Mouse (Mus musculus) cerebellum, adult 11-12 months (tissue): ENCODE results near the gene Srsf5.
"Not testable (repeated sequence)": the region's sequence is repeated elsewhere in the genome, so short reads cannot be mapped to it uniquely, and the experiment has no call there.

ENCODE experiments used
- DNase-seq: peaks from one replicate; pipeline ENCODE4 v3.0.0; 2022

The Srsf5 gene

DNA sequence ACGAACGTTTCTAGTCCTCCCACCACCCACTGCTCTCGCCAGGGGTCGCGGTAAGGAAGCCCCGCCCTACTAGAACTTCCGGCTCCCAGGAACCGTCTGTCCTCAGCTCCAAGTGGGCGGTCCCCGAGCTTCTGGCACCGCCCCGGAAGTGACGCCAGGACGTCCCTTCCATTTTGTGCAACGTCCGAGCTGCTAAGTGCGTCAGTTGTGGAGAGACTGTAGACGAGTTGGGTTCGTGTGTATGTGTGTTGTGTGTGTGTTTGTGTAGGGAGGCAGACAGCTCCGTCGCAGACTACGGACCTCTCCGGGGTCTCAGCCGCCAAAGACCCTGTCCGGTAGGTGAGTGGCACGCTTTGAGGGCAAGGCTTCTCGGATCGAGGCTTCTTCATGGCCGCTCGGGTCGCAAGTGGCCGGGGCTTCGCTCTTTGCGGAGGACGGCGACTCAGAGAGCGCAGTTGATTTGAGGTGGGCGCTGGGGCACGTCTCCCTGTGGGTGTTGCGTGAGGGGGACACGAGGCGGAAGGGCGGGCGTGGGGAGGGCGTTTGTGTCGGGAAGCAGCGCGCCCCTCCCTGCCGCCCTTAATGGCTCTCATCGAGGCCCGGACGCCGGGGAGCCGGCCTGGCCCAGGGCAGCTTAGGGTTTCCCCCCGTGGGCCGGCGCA lies at the start of gene Srsf5:
Gene Srsf5, plus strand, starts transcription at position 171 of the 662 bp plus-strand sequence.
- peak; percentile 97 for DNase-seq

DNA sequence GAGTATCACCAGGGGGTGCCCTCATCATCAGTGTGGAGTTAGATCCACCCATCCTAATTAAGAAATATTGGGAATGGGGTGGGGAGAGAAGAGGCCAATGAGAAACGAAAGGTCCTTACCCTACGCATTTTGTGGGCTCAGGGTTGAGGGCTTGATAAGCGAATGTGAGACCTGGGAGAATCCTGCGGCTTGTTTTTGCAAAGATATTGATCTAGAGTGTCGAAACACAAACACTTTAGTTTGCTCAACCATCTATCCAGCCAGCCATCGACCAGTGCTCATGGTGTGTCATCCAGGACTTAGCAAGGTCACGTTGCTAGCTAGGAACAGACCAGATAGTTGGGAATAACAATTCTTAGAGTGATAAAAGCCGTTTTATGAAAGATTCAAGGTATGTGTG lies 35.7 kb upstream of the Srsf5 start:
- DNase-seq, result no peak

DNA sequence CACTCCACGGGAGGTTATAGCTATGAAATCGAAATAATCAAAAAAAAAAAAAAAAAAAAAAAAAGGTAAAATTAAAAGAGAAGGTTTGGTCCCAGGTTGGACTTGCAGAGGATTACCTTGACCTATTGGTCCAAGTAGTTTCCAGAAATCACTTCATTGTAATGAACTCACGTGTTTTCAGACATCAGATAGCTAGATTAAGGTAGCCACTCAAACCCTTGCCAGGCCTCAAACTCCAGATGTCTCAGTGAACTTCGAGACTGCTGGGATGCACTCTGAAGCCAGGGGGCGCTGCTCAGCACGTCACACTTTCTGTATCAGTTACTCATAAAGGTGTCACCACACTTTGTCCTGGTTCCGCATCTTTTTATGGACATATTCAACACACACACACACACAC lies 27.5 kb upstream of the Srsf5 start:
- DNase-seq, result no peak

DNA sequence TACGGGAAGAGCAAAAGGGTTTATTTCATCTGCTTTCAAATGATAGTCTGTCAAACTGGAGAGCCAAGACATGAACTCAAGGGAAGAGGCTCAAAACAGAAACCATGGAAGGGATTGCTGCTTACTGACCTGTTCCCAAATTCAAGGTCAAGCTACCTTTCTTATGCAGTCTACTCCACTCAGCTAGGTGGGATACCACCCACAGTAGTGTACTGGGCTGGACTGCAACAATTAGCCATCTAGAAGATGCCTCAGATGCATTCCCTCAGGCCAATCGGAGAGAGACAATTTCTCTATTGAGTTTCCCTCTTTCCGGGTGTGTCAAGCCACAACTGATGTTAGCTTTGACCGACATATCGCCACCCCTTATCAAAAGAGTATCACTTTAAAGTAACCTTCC lies 24.0 kb upstream of the Srsf5 start:
- DNase-seq, result no peak

DNA sequence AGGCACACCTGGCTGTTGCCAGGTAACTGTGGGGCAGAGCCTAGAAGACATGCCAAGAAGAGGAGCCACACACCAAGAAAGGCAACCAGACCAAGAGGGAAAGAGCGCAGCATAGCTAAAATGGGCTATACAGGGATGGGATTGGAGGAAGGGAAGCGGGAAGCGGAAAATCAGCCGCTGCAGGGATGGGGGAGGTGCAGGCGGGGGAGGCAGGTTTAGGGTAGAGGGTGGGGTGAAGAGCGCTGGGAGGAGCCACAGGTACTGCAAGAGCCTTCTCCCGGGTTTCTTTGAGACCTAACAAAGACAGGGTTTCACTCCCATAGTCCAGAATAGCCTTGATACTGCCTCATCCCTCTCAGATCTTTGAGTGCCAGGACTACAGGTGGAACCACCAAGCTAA lies 22.4 kb upstream of the Srsf5 start:
- no peak for DNase-seq

DNA sequence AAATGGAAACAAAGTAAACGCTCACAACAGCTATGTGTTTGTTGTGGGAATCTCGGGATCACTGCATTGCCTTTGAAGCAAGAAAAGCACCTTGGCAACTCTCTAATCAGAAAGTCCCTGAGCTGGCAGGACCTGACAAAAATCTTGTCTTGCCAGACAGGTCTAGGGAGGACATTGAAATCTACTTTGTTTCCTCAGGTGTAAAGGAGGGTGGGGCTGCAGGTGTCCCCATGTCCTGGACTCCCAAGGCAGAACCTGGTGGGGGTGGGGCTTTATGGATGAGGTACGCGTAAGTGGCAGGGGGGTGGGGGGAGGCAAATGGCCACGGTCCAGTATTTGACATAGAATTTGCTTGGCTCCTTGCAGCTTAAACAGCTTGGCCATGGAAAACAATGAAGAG lies 21.7 kb upstream of the Srsf5 start:
- no peak for DNase-seq

DNA sequence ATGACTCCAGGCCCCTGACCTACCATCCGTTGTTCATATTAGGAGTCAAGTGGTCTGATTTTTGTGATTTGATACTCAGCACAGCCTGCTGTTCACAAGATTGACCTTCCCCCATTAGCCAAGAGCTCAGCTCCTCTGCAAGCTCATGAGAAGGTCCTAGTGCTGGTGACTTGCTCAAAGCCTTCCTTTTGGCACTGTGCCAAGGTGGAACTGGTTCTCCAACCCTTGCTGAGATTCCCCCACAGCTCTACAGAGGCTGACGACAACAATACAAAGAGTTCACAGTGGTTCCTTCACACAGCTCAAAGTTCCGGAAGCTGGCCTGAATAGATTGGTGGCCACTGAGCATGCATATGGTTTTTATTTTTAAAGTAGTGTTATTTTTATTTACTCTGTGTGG lies 21.1 kb upstream of the Srsf5 start:
- DNase-seq, result no peak

DNA sequence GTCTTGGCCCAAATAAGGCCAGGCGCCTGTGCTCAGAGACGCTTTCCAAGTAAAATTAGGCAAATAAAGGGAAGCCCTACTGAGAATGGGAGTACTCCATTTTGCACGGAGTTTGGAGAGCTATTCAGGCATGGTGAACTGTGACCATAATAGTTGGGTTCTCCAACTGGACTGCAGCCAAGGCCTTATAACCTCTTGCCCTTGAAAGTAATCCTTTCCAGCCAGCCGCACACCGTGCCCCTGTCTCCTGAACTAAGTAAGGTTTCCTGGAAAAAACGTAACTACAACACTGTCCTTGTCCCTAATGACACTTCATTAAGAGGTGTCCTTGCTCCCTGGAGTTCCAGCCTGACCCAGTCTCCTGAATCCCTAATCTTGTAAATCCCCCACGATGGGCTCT lies 19.4 kb upstream of the Srsf5 start:
- no peak for DNase-seq

DNA sequence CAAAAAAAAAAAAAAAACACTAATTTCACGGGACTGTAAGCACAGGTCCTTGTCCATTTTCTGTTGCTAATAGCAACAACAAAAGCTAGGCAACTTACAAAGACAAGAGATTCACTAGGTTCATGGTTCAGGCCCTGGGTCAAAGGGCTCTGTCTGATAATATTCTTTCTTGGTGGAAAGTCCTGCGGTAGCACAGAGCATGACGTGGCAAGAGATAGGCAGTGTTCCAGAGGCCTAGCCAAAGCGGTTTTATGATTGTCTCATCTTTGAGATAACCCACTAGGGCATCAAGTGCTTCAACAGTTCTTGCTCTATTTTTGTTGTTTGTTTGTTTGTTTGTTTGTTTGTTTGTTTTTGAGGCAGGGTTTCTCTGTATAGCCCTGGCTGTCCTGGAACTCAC lies 18.8 kb upstream of the Srsf5 start:
- DNase-seq, result no peak

DNA sequence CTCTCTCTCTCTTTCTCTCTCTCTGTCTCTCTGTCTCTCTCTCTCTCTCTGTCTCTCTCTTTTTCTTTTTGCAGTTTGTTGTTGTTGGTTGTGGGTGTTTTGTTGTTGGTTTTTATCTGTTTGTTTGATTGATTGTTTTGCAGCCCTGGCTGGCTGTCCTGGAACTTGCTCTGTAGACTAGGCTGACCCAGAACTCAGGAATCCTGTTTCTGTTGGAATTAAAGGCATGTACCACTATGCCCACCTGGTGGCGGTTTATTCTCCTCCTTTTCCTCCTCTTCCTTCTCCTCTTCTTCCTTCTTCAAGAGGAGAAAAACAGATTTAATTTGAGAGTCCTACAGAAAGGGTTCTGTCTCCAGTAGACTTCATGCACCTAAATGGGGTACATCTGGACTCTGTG lies 17.8 kb upstream of the Srsf5 start:
- DNase-seq, result no peak

DNA sequence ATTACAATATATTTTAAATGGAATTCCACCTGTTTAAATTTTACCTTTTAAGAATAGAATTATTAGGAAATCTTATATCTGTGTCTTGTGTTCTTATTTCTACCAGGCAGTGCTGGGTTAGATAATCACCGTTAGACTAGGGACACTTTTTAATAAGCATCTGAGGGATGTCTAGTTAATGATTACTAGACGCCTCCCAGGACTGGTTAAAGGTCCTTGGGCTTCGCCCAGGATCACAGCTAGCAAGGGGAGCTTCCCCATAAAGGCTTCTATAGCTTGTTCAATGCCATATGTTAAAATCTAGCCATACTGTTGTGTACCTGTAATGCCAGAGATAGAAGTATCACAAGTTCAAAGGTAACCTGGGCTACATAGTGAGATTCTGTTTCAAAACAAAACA lies 16.4 kb upstream of the Srsf5 start:
- no peak for DNase-seq

DNA sequence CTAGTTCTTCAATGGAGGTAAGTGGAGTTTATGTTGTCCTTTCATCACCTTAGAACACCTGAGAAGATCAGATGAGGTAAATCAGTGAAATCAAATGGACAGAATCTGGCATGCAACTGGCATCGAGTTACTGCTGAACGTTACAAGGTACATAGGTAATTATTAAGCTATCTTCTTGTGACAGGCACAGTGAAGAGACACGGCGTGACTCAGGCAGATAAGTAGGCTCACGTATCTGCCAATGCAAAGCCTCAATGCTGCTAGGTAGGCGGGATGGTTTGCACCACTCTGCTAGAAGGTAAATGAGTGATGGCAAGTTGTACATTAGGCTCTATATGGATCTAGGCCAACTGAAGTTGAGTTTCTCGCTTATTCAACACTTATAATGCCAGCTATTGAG lies 15.2 kb upstream of the Srsf5 start:
- DNase-seq, result no peak

DNA sequence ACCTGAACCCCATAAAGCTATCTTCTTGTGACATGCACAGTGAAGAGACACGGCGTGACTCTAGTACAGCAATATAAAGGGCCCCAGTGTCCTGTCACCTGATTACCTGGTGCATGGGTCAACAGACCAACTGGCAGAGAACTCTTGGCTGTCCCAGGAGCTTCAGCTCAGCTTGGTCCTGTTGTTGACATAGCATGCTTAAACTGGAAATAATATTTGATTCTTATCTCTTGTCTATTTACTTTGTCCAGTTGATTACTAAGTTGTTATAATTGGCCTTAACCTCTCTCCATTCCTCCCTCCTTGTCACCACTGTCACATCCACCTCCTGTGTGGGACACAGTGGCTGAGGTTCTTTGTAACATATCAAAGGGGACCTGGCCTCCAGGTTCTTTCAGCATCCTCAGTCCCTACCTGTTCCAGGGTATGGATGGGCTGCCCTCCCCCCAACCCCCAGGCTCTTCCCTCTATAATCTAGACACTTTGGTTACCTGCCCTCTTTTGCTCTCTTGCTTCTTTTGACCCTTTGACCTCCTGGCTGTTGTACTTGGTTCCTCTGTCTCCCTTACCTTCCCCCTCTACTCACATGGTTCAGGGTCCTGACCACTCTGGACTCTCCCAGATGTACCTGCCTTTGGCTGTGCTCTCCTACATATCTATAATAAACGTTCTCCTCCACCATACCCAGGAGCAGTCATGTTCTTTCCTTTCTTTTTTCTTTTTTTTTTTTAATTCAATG lies 13.7 kb upstream of the Srsf5 start:
- DNase-seq, result no peak

DNA sequence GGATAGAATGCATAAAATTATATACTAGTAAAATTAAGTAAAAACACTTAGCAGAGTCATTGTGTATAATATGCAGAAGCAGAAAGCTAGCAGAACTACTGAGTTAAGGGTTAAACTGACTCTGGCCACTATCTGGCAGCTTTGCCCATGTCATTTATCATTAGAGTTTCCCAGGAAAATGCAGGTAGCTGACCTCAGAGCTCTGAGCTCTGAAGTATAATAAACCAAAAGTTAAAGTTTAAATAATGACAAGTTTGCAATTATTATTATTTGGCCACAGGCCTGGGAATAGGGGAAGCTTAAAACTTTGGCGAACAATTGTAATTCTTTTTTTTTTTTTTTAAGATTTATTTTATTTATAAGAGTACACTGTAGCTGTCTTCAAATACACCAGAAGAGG lies 12.4 kb upstream of the Srsf5 start:
- DNase-seq, result no peak

DNA sequence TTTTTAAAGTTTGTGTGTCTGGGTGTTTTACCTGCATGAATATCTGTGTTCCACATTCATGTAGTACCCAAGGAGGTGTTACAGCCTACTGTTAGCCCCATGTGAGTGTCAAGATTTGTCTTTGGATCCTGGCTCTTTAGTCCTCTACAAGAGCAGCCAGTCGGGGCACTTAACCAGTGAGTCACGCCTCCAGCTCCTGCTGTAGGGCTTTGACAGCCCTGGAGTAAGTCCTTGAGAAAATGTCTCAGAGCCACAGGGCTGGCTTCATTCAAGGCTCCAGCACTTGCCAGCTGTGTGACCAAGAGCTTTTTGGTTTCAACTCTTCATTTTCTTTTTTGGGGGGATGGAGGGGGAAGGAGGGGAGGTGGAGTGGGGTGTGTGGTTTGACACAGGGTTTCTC lies 8.6 kb upstream of the Srsf5 start:
- DNase-seq, result no peak

DNA sequence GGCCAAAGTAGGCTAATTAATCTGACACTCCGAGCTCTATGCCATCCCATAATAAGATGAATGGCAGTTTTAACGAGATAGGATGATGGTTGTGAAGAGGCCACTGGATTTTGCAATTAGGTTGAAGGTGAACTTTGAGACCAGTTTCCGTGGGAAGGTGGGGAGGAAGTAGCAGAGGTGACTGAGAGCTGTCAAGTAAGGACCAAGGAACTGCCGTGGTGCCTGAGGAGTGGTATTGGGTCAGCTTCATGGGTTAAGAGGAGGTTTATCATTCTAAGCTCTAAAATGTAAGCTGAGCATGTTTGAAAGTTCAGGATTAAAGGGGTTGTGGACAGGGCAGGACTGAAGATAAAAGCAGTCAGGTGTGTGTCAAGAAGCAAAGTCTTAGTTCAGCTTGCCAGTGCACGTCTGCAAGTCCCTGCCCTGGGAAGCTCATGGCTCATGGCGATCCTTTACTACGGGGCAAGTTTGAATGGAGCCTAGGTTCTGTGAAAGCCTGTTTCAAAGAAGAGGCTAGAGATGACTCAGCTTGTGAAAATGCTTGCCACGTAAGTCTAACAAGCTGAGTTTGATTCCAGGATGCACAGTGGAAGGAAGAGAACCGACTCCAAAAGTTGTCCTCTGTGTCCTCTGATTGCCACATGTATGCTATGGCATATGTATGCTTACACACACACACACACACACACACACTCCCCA lies 7.8 kb upstream of the Srsf5 start:
- DNase-seq, result no peak

DNA sequence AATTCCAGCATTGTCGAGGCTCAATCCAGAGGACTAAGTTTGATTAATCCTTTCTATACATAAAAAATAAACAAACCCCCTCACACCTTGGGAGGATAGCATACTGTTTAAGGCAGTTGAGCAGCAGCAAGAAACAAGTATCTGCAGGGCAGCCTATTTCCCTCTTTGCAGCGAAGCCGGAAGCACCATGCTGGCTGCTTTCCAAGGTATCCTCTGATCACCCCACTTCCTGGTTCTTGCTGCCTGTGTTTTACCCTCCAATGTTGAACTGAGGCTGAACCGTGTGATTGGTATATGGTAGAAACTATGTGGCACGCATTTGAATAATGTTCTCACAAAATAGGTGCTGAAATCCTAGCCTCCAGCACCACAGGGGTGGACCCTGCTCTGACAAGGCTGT lies 6.7 kb upstream of the Srsf5 start:
- no peak for DNase-seq

DNA sequence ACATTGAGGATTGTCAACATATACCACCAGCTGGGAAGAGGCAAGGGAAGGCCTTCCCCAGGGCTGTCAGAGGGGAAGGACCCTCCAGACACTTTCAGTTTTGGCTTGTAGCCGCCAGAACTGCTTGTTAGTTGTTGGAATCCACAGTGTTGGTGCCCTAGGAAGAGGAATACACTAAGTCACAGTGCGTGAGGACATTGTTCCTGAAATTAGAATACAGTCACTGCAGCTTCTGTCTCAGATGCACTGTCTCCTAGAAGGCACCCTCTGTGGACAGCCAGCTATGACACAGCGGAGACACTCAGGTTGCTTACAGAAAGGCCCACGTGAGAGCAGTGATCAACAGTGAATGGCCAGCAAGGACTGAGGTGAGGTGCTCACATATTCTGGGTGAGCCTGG lies 6.1 kb upstream of the Srsf5 start:
- no peak for DNase-seq

DNA sequence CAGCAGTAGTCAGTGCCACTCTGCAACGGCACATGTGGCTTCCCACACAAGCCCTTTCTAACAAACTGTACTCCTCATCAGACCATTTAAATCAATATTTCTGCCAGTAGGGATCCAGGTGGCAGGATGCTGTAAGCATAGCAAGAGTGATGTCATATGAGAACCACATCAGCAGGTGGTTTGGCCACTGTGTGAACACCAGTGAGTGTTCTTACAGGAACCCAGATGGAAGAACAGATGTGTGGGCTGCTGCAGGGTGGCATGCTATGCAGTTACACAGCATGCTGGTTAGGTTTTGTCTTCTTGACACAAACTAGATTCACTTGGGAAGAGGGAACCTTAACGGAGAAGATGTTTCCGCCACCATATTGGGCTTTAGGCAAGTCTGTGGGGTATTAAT lies 3.4 kb upstream of the Srsf5 start:
- no peak for DNase-seq

DNA sequence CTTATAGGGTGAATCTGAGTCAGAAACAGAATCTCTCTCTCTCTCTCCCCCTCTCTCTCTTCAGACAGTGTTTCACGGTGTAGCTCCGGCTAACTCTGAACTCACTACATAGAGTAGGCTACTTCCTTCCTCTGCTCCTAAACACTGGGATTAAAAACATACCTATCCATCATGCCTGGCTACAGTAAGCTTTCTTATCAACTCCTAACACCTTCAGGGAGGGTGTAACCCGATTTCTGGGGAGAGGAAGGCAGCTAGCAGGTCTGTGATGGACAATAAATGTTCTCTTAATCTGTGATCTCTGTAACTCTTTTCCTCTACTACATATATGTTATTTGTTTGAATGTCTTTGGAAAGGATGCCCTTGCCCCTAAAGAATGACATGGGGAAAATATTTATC lies 1.9 kb upstream of the Srsf5 start:
- DNase-seq, result no peak

DNA sequence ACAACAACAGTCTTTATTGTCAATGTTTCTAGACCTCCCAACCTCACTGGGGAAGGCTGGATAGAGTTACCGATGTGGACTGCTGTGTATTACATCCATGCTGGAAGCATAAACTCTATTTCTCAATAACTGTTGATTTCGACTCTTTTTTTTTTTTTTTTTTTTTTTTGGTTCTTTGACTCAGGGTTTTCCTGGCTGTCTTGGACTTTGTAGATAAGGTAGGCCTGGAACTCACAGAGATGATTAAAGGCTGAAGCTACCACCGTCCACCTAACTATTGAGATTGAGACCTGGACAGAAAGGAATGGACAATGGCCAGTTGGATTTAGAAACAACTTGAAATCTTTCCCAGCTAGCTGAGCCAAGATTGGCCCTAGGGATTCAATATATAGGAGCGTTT lies 1.1 kb upstream of the Srsf5 start:
- DNase-seq, result no peak

DNA sequence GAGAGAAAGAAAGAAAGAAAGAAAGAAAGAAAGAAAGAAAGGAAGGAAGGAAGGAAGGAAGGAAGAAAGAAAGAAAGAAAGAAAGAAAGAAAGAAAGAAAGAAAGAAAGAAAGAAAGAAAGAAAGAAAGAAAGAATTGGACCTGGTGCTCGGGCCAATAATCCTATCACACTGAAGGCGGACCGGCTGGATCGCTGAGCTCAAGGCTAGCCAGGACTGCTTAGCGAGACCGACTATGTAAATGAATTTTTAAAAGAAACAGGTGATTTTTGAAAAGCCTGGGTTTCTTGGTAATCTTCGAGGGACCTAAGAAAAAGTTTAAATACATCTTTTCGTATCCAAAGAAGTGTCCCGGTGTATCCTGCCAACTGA lies 356 bp upstream of the Srsf5 start:
- DNase-seq, result not testable (repeated sequence)

DNA sequence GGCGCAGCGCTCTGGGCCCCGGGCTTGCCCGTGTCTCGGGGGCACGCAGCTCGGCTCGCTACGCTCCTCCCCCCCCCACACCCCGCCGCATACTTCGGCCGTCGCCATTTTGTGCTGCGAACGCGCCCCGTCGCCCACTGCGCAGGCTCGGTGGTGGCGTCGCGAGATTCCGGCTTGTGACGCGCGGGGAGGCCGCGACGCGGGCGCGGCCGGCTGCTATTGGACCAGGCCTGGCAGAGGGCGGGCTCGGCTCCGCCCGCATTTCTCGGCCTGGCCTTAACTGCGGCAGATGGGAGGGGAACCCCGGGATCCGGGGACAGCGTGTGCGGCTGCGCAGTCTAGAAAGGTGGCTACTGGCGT lies 672 bp downstream of the Srsf5 start:
- peak; percentile 95 for DNase-seq

DNA sequence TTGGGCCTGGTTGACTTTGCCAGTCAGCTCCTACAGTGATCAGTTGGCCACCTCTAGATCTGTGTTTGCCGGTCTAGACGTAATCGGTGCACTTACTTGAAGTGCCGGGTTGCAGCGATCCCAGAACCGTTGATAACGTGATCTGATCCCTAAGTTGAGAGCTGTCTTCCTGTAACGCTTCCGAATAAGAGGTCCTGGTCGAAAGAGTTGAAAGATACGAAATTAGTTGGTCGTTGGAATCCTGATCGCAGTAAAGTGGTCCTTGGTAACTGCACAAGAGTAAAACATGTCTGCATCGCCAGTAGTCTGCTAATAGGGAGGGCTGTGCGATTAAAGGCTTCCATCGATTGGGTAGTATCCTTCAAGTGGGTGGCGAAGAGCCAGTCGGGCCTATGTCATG lies 2.9 kb downstream of the Srsf5 start:
- no peak for DNase-seq

DNA sequence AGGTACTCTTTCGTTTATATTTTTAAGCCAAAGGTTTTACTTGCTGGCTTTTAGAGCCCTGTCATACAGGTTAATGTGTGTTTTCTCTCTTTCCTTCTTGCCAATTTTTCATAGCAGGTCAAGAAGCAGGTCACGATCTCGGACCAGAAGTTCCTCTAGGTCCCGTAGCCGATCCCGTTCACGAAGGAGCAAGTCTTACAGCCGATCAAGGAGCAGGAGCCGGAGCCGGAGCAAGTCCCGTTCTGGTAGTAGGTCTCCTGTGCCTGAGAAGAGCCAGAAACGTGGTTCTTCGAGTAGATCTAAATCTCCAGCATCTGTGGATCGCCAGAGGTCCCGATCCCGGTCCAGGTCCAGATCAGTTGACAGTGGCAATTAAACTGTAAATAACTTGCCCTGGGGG lies 4.3 kb downstream of the Srsf5 start:
- DNase-seq, result not testable (repeated sequence)
